Mouse (Mus musculus) heart, adult 10 weeks (tissue): Measurements from ENCODE around the gene Slc30a2. TPM values are rescaled to one million over a fixed set of nuclear protein-coding genes. Genes with fewer than 3 reads are reported as not detected.

Experiments used
- polyA plus RNA-seq: library from polyadenylated mRNA; stranded (reverse); fragments of 350-450 nt; fragmentation: Illumina TruSeq; extraction: RNeasy Lipid Tissue Mini Kit (QIAGEN cat#74804); gene quantifications from one replicate; pipeline ENCODE4 v1.2.3, GENCODE M21; 2014; ENCODE audit warnings: low read depth, low replicate concordance

Gene Slc30a2
- polyA plus RNA-seq: 0.31 TPM

GRCm38 (mm10) chr4:134343071-134344031 lies at the start of gene Slc30a2:
Slc30a2 (plus strand) TSS chr4:134343181.

GRCm38 (mm10) chr4:134314876-134315275 lies 28.1 kb upstream of the Slc30a2 start, which contains the start of gene Trim63:
Trim63 (plus strand) TSS chr4:134315120.

GRCm38 (mm10) chr4:134383750-134384149 lies 40.8 kb downstream of the Slc30a2 start, which contains the start of gene Extl1:
Extl1 (minus strand) TSS chr4:134383850.

GRCm38 (mm10) chr4:134395977-134396825 lies 53.2 kb downstream of the Slc30a2 start, which contains the start of gene Pafah2:
Pafah2 (plus strand) TSS chr4:134396320.

Other genes with a start within 250 kb of the Slc30a2 start
- 15.5 TPM for gene Cd52, start 248.1 kb upstream of the Slc30a2 start, polyA plus RNA-seq
- 0.97 TPM for gene Ubxn11, start 240.6 kb upstream of the Slc30a2 start, polyA plus RNA-seq
- 47.5 TPM for gene Sh3bgrl3, start 214.4 kb upstream of the Slc30a2 start, polyA plus RNA-seq
- 63.7 TPM for gene Cep85, start 156.1 kb upstream of the Slc30a2 start, polyA plus RNA-seq
- not detected for gene Gm7534, start 140.2 kb upstream of the Slc30a2 start, polyA plus RNA-seq
- not detected for gene Catsper4, start 115.8 kb upstream of the Slc30a2 start, polyA plus RNA-seq
- gene Cnksr1, start 104.8 kb upstream of the Slc30a2 start, polyA plus RNA-seq: 5.7 TPM
- gene E130218I03Rik, start 99.5 kb upstream of the Slc30a2 start, polyA plus RNA-seq: not detected
- 4.1 TPM for gene Zfp593, start 97.6 kb upstream of the Slc30a2 start, polyA plus RNA-seq
- not detected for gene Gm30191, start 96.2 kb upstream of the Slc30a2 start, polyA plus RNA-seq
- gene Grrp1, start 89.1 kb upstream of the Slc30a2 start, polyA plus RNA-seq: 4.6 TPM
- gene Pdik1l, start 55.3 kb upstream of the Slc30a2 start, polyA plus RNA-seq: 5.0 TPM
- gene Trim63, start 28.1 kb upstream of the Slc30a2 start, polyA plus RNA-seq: 278 TPM
- 15.3 TPM for gene Extl1, start 40.7 kb downstream of the Slc30a2 start, polyA plus RNA-seq
- gene Pafah2, start 53.1 kb downstream of the Slc30a2 start, polyA plus RNA-seq: 11.4 TPM
- 24.0 TPM for gene Stmn1, start 125.1 kb downstream of the Slc30a2 start, polyA plus RNA-seq
- 13.3 TPM for gene Paqr7, start 153.5 kb downstream of the Slc30a2 start, polyA plus RNA-seq
- gene Aunip, start 167.8 kb downstream of the Slc30a2 start, polyA plus RNA-seq: not detected
- 168 TPM for gene Mtfr1l, start 192.2 kb downstream of the Slc30a2 start, polyA plus RNA-seq
- 16.9 TPM for gene Selenon, start 209.0 kb downstream of the Slc30a2 start, polyA plus RNA-seq